ENCODE assay signal across 9 mouse cellular contexts in the genomic region with DNA sequence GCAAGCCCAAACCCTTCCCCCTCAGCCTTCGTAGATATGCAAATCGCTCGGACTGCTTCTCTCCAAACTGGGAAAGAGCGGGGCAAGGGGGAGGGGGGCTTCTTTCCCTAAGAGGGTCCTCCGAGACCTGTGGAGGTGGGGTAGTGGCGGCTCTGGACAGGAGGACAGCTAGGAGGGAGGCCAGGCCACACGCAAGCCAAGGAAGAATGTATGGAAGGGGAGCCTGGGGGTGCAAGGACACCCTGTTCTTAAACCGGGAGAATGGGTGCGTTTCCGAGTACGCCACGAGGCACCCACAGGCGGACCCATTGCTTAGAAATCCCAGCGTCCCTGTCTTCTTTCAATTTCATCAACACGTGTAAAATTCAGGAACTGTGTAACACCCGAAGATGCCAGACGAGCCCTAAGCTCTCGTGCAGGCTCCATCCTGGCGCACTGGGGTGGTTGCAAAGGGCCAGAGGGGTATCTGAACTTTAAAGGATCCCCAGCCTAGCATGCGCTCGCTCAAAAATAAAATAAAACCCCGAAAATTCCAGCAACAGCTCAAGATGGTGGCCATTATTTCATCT. TPM values are rescaled to one million over a fixed set of nuclear protein-coding genes. Genes with fewer than 3 reads are reported as not detected.
A peak's percentile ranks its signal among the peaks of the same experiment; 100 is the strongest.
DNase-seq lines count a peak whose midpoint lies in the region; ATAC-seq lines count a peak whose summit lies in the region.
"Had no signal": no experiment of that assay in that cellular context is flagged by ENCODE, and none has a peak within 500 bp of the region (broad histone marks: within the 10 kb centered on the region; RNA-seq: fewer than 3 reads in every experiment).

No protein-coding gene starts in this region.

- peak overlapping the region; percentile 63 for H3K27ac ChIP-seq in brown adipose tissue, adult 24 weeks (replicated peaks; ENCODE audit: low read depth, low read length)
- H3K27ac ChIP-seq in heart, embryonic 16.5 days (ENCODE audit: low read length) = peak overlapping the region; percentile 96
- peak overlapping the region; percentile 96 for H3K27ac ChIP-seq in limb, embryonic 13.5 days
- peak overlapping the region; percentile 65 for H3K27ac ChIP-seq in neural tube, embryonic 13.5 days (replicated peaks)

- H3K9ac ChIP-seq in heart, embryonic 16.5 days (ENCODE audit: low read length) = peak overlapping the region; percentile 86
- H3K9ac ChIP-seq in limb, embryonic 13.5 days = peak overlapping the region; percentile 92
- H3K9ac ChIP-seq in neural tube, embryonic 13.5 days = peak overlapping the region; percentile 76

- peaks cover 3% of the 10 kb centered on the region; the same call in 1 of the 2 replicates for H3K27me3 ChIP-seq in heart, embryonic 16.5 days (ENCODE audit: control insufficient read depth, insufficient read depth, low read length)
- no peaks in the 10 kb centered on the region for H3K27me3 ChIP-seq in limb, embryonic 13.5 days
- H3K27me3 ChIP-seq in neural tube, embryonic 13.5 days = peaks cover 62% of the 10 kb centered on the region

- H3K4me3 ChIP-seq in brown adipose tissue, adult 24 weeks (ENCODE audit: insufficient read depth, low read depth, low read length) = peak overlapping the region; percentile 58
- H3K4me3 ChIP-seq in heart, embryonic 16.5 days (ENCODE audit: low read length) = peak overlapping the region; percentile 64
- peak overlapping the region; percentile 75 for H3K4me3 ChIP-seq in limb, embryonic 13.5 days
- peak overlapping the region; percentile 55 for H3K4me3 ChIP-seq in neural tube, embryonic 13.5 days

- H3K4me1 ChIP-seq in brown adipose tissue, adult 24 weeks (ENCODE audit: control insufficient read depth, insufficient read depth, insufficient read length, low read length) = peaks cover 8% of the 10 kb centered on the region
- H3K4me1 ChIP-seq in heart, embryonic 16.5 days (ENCODE audit: control insufficient read depth, insufficient read depth, low read length) = peaks cover 34% of the 10 kb centered on the region
- H3K4me1 ChIP-seq in limb, embryonic 13.5 days = peaks cover 50% of the 10 kb centered on the region
- peaks cover 85% of the 10 kb centered on the region for H3K4me1 ChIP-seq in neural tube, embryonic 13.5 days (replicated peaks)

- peaks cover 10% of the 10 kb centered on the region for H3K36me3 ChIP-seq in heart, embryonic 16.5 days (ENCODE audit: control insufficient read depth, insufficient read depth)
- H3K36me3 ChIP-seq in limb, embryonic 13.5 days = peaks cover 22% of the 10 kb centered on the region
- no peaks in the 10 kb centered on the region for H3K36me3 ChIP-seq in neural tube, embryonic 13.5 days

- no peaks in the 10 kb centered on the region for H3K9me3 ChIP-seq in heart, embryonic 16.5 days (replicated peaks; ENCODE audit: control insufficient read depth, low read length)
- no peaks in the 10 kb centered on the region for H3K9me3 ChIP-seq in limb, embryonic 13.5 days
- no peaks in the 10 kb centered on the region for H3K9me3 ChIP-seq in neural tube, embryonic 13.5 days

- H3K4me2 ChIP-seq in heart, embryonic 16.5 days (ENCODE audit: low read depth, low read length) = peak overlapping the region; percentile 96
- peak overlapping the region; percentile 96 for H3K4me2 ChIP-seq in limb, embryonic 13.5 days (replicated peaks)
- peak overlapping the region; percentile 96 for H3K4me2 ChIP-seq in neural tube, embryonic 13.5 days

- DNase-seq in cerebellum, postnatal 10 days = peak; percentile 36 to 52
- no peak for DNase-seq in cerebellum, adult 8-10 months
- DNase-seq in frontal cortex, postnatal 25 days (ENCODE audit: low spot score in 2 of 2) = no peak
- DNase-seq in gastrocnemius, adult 18-20 months (ENCODE audit: low spot score) = no peak

- 2% methylated on average over 19 of the region's 22 CpGs for WGBS in heart, embryonic 16.5 days
- WGBS in limb, embryonic 13.5 days = under 1% methylated on average over 22 of the region's 22 CpGs
- WGBS in neural tube, embryonic 13.5 days = 0% methylated on average over 22 of the region's 22 CpGs

- peak; percentile 2; the same call in 1 of the 2 replicates for ATAC-seq in heart, embryonic 16.5 days (replicated peaks; ENCODE audit: extremely low read depth, insufficient read depth, low FRiP score)
- ATAC-seq in limb, embryonic 13.5 days (ENCODE audit: low FRiP score, low read depth) = peak; percentile 19; the same call in 1 of the 2 replicates
- no peak for ATAC-seq in neural tube, embryonic 13.5 days (ENCODE audit: low read depth)

RNA-seq across cellular contexts. Expression of a gene that starts 0.4 kb away (rescaled TPM):
- 5.2 and 5.4 TPM in 2 replicates for polyA plus RNA-seq in brown adipose tissue, adult 24 weeks (2012; ENCODE audit: insufficient read depth, insufficient read length, missing spikeins)
- 45.6 and 55.2 TPM in 2 replicates for polyA plus RNA-seq in heart, embryonic 16.5 days (2015; fragmentation: Nextera tagmentation; extraction: Ambion mirVana)
- polyA plus RNA-seq in limb, embryonic 13.5 days (2015; fragmentation: Nextera tagmentation; extraction: Ambion mirVana) = 167 and 169 TPM in 2 replicates
- 31.1 and 50.8 TPM in 2 replicates for polyA plus RNA-seq in neural tube, embryonic 13.5 days (2015; fragmentation: Nextera tagmentation; extraction: Ambion mirVana)
- total RNA-seq in gastrocnemius, adult 18-20 months (2021) = 1 to 10 TPM; 3.2 to 9.1 TPM

RNA-seq across cellular contexts. Expression of a gene that starts 25.2 kb away (rescaled TPM):
- 20.4 and 20.7 TPM in 2 replicates for polyA plus RNA-seq in brown adipose tissue, adult 24 weeks (2012; ENCODE audit: insufficient read depth, insufficient read length, missing spikeins)
- 20.2 and 23.7 TPM in 2 replicates for polyA plus RNA-seq in heart, embryonic 16.5 days (2015; fragmentation: Nextera tagmentation; extraction: Ambion mirVana)
- polyA plus RNA-seq in limb, embryonic 13.5 days (2015; fragmentation: Nextera tagmentation; extraction: Ambion mirVana) = 27.5 and 32.9 TPM in 2 replicates
- 33.8 and 36.3 TPM in 2 replicates for polyA plus RNA-seq in neural tube, embryonic 13.5 days (2015; fragmentation: Nextera tagmentation; extraction: Ambion mirVana)
- 10 to 100 TPM in 1 of 2 experiments, 1 to 10 TPM in 1; 8.0 to 10.2 TPM for total RNA-seq in gastrocnemius, adult 18-20 months (2021)

RNA-seq across cellular contexts. Expression of a gene that starts 43.8 kb away (rescaled TPM):
- polyA plus RNA-seq in brown adipose tissue, adult 24 weeks (2012; ENCODE audit: insufficient read depth, insufficient read length, missing spikeins) = not detected in 2 replicates
- polyA plus RNA-seq in heart, embryonic 16.5 days (2015; fragmentation: Nextera tagmentation; extraction: Ambion mirVana) = 0.20 TPM in 1 of 2 replicates, not detected in the other
- polyA plus RNA-seq in limb, embryonic 13.5 days (2015; fragmentation: Nextera tagmentation; extraction: Ambion mirVana) = 0.22 and 0.31 TPM in 2 replicates
- 27.4 and 29.1 TPM in 2 replicates for polyA plus RNA-seq in neural tube, embryonic 13.5 days (2015; fragmentation: Nextera tagmentation; extraction: Ambion mirVana)
- not detected for total RNA-seq in gastrocnemius, adult 18-20 months (2021)
- total RNA-seq: heart, postnatal 14 days had no signal

Comparison
In these comparisons a context has a peak if more than half of its experiments do, and no peak if none do; other contexts are left out.
1. DNase-seq: peak in cerebellum, postnatal 10 days (2 of 2); none in cerebellum, adult 8-10 months (single experiment), frontal cortex, postnatal 25 days (0 of 2) and gastrocnemius, adult 18-20 months (single experiment).
2. RNA of a gene that starts 43.8 kb away (polyA plus RNA-seq): 27.4 to 29.1 TPM in neural tube, embryonic 13.5 days; 0.22 to 0.31 TPM in limb, embryonic 13.5 days, 0.20 TPM in heart, embryonic 16.5 days and not detected in brown adipose tissue, adult 24 weeks; every median in the first group is over 10 times any median in the second.
3. Peak in every context shown above with its lines, with median percentiles within 50 percentile points of each other: H3K27ac ChIP-seq, H3K4me3 ChIP-seq, H3K4me2 ChIP-seq and H3K9ac ChIP-seq.